Mouse (Mus musculus) forebrain, embryonic 13.5 days (tissue): ENCODE results near the gene Timmdc1. TPM values are rescaled to one million over a fixed set of nuclear protein-coding genes. Genes with fewer than 3 reads are reported as not detected.
"Not testable (repeated sequence)": the region's sequence is repeated elsewhere in the genome, so short reads cannot be mapped to it uniquely, and the experiment has no call there.

Experiments used
- ATAC-seq: fragments of 200-750 bp; cut with Nextera tagmentation; 2 replicates; pipeline ENCODE4 v1.8.0; 2017
- H3K27ac ChIP-seq: fragments of 300-500 bp; sonication (generic); 2 replicates; pipeline ENCODE4 v1.5.1; 2015; ENCODE audit warnings: inconsistent platforms, mild to moderate bottlenecking, moderate library complexity
- H3K27me3 ChIP-seq: fragments of 300-500 bp; sonication (generic); 2 replicates; pipeline ENCODE4 v1.6.1; 2015; ENCODE audit warnings: mild to moderate bottlenecking, inconsistent platforms
- H3K36me3 ChIP-seq: fragments of 300-500 bp; sonication (generic); 2 replicates; pipeline ENCODE4 v1.6.1; 2015; ENCODE audit warnings: mild to moderate bottlenecking, inconsistent platforms; ENCODE audit not compliant: poor library complexity, severe bottlenecking
- H3K4me1 ChIP-seq: fragments of 300-500 bp; sonication (generic); 2 replicates; pipeline ENCODE4 v1.6.1; 2015; ENCODE audit warnings: inconsistent platforms
- H3K4me2 ChIP-seq: fragments of 300-500 bp; sonication (generic); 2 replicates; pipeline ENCODE4 v1.6.1; 2015; ENCODE audit warnings: inconsistent platforms, mild to moderate bottlenecking, moderate library complexity
- H3K4me3 ChIP-seq: fragments of 300-500 bp; sonication (generic); 2 replicates; pipeline ENCODE4 v1.5.1; 2015; ENCODE audit warnings: mild to moderate bottlenecking, inconsistent platforms
- H3K9ac ChIP-seq: fragments of 300-500 bp; sonication (generic); 2 replicates; pipeline ENCODE4 v1.6.1; 2015; ENCODE audit warnings: mild to moderate bottlenecking, inconsistent platforms
- H3K9me3 ChIP-seq: fragments of 300-500 bp; sonication (generic); replicated peaks from 2 replicates; pipeline ENCODE4 v1.6.1; 2016; ENCODE audit warnings: inconsistent platforms
- WGBS: fragments of 180-500 bp; shearing (Covaris S2); methylation state at CpG from one replicate; pipeline ENCODE4 v1.1.7; 2015; 5-methylcytosine and 5-hydroxymethylcytosine counted together
- polyA plus RNA-seq: library from polyadenylated mRNA; unstranded; fragments of >200 nt; fragmentation: Nextera tagmentation; extraction: Ambion mirVana; gene quantifications from 2 replicates; pipeline ENCODE4 v1.2.1, GENCODE M21; 2015

The Timmdc1 gene
- polyA plus RNA-seq, 1 experiment from 2014 or later = 39.9 TPM

GRCm38 (mm10) chr16:38483582-38484309 is 38.7 kb downstream of the Timmdc1 start:
- 38% methylated on average over 42 of the region's 42 CpGs for WGBS

DNA sequence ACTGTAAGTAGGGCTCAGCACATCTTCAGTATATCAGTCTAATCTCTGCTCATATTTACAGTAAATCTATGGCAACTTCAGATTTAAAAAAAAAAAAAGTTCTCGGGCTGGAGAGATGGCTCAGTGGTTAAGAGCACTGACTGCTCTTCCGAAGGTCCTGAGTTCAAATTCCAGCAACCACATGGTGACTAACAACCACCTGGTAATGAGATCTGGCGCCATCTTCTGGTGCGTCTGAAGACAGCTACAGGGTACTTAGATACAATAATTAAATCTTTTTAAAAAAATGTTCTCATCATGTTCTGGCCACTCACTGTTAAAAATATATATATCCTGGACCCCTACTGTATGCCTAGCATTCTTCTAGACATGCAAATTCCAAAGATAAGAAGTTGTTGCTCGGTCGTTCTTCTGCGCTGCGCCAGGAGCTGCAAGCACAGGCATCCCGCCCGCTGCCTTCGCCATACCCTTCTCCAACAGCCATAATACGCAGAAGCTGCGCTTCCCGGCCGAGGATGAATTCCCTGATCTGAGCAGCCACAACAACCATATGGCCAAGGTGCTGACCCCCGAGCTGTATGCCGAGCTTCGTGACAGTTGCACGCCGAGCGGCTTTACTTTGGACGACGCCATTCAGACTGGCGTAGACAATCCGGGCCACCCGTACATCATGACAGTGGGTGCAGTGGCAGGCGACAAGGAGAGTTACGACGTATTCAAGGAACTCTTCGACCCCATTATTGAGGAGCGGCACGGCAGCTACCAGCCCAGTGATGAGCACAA is 39.5 kb downstream of the Timmdc1 start:
- Histone ChIP-seq H3K4me2 (peak overlapping the region; percentile 58), H3K27ac (no peak overlapping the region), H3K9ac (peak overlapping the region; percentile 16; the same call in 1 of the 2 replicates), H3K4me3 (peak overlapping the region; percentile 35), H3K27me3 (peaks cover 28% of the 10 kb centered on the region), H3K36me3 (no peaks in the 10 kb centered on the region), H3K4me1 (peaks cover 7% of the 10 kb centered on the region; the same call in 1 of the 2 replicates), H3K9me3 (no peaks in the 10 kb centered on the region)
- WGBS = 24% methylated on average over 32 of the region's 32 CpGs
- peak; percentile 70 for ATAC-seq

More at GRCm38 (mm10) chr16:38483582-38484309, 38.7 kb downstream of the Timmdc1 start:
- Histone ChIP-seq H3K27ac (no peak overlapping the region), H3K4me2 (peak overlapping the region; percentile 58), H3K36me3 (no peaks in the 10 kb centered on the region), H3K9ac (peak overlapping the region; percentile 16; the same call in 1 of the 2 replicates), H3K27me3 (peaks cover 28% of the 10 kb centered on the region), H3K9me3 (no peaks in the 10 kb centered on the region), H3K4me1 (peaks cover 7% of the 10 kb centered on the region; the same call in 1 of the 2 replicates), H3K4me3 (peak overlapping the region; percentile 35)
- ATAC-seq = peak; percentile 10; the same call in 1 of the 2 replicates

- ATAC-seq = no peak
- Histone ChIP-seq H3K4me3 (no peak overlapping the region), H3K9ac (no peak overlapping the region), H3K9me3 (no peaks in the 10 kb centered on the region), H3K4me1 (peaks cover 15% of the 10 kb centered on the region), H3K36me3 (no peaks in the 10 kb centered on the region), H3K4me2 (no peak overlapping the region), H3K27ac (no peak overlapping the region), H3K27me3 (peaks cover 28% of the 10 kb centered on the region)
- WGBS = 75% methylated on average over 4 of the region's 4 CpGs
Observed at GRCm38 (mm10) chr16:38481327-38481726, 41.1 kb downstream of the Timmdc1 start.

DNA sequence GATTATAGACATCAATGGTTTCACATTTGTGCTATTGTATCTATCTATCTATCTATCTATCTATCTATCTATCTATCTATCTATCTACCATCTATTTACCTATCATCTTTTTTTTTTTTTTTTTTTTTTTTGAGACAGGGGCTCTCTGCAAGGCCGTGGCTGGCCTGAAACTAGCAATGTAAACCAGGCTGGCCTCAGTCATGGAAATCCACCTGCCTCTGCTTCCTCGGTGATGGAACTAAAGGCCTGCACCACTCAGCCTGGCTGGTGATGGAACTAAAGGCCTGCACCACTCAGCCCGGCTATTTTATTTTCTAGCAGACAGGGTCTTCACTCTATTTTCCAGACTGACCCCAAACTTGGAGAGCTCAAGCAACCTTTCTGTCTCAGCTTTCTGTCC is 44.2 kb downstream of the Timmdc1 start:
- H3K27ac ChIP-seq = no peak overlapping the region
- H3K4me3 ChIP-seq = no peak overlapping the region
- no peak overlapping the region for H3K9ac ChIP-seq
- 94% methylated on average over 3 of the region's 3 CpGs for WGBS
- H3K9me3 ChIP-seq = no peaks in the 10 kb centered on the region
- peaks cover 13% of the 10 kb centered on the region for H3K4me1 ChIP-seq
- no peaks in the 10 kb centered on the region for H3K36me3 ChIP-seq
- H3K4me2 ChIP-seq = no peak overlapping the region
- ATAC-seq = no peak
- peaks cover 15% of the 10 kb centered on the region for H3K27me3 ChIP-seq

- 57% methylated on average over 14 of the region's 14 CpGs for WGBS
- H3K36me3 ChIP-seq, H3K27ac ChIP-seq, H3K27me3 ChIP-seq, H3K9me3 ChIP-seq, H3K4me1 ChIP-seq: not testable (repeated sequence)
- peak; percentile 51; the same call in 1 of the 2 replicates for ATAC-seq
- H3K4me2 ChIP-seq = peak overlapping the region; percentile 68
- H3K4me3 ChIP-seq = peak overlapping the region; percentile 39
- peak overlapping the region; percentile 45 for H3K9ac ChIP-seq
Observed at GRCm38 (mm10) chr16:38477241-38477608, 45.2 kb downstream of the Timmdc1 start.

- peak overlapping the region; percentile 68 for H3K4me2 ChIP-seq
- 11% methylated on average over 34 of the region's 34 CpGs for WGBS
- H3K9me3 ChIP-seq = no peaks in the 10 kb centered on the region
- H3K4me3 ChIP-seq = peak overlapping the region; percentile 39
- no peaks in the 10 kb centered on the region for H3K36me3 ChIP-seq
- H3K4me1 ChIP-seq = peaks cover 9% of the 10 kb centered on the region
- peak; percentile 19; the same call in 1 of the 2 replicates for ATAC-seq
- H3K27me3 ChIP-seq = 0 out of 2 replicates have a peak, but pooled peaks cover 2% of the 10 kb centered on the region
- no peak overlapping the region for H3K27ac ChIP-seq
- H3K9ac ChIP-seq = peak overlapping the region; percentile 45
Observed at GRCm38 (mm10) chr16:38476312-38477240, 45.9 kb downstream of the Timmdc1 start.

DNA sequence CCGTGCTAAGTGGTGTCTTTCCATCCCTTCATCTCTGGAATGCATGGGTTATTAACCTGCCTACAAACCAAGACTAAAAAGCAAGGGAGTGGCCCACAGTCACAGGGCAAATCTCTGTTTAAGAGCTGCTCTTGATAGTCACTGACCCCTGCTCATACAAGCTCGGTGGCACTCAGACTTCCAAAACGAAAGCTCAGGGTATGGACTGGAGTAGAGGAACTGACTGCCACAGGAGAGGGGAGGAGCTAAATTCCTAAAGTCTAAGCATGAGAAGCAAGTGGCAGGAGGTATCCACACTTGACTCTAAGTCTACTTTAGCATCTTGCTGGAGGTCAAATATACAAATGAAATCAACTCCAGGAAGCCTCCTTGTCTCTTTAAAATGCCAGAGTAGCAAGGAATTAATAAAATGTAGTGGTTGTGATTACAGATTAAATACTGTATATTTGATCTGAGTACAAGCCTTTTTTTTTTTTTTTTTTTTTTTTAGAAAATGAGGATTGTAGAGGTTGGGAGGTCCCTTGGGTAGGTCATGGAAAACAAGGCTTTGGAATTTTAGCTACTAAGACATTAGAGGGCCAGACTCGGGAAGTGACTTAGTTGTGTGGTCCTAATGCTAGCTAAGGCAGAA is 46.7 kb downstream of the Timmdc1 start:
- Histone ChIP-seq H3K36me3 (no peaks in the 10 kb centered on the region), H3K4me3 (no peak overlapping the region), H3K9ac (no peak overlapping the region), H3K4me1 (peaks cover 9% of the 10 kb centered on the region), H3K9me3 (no peaks in the 10 kb centered on the region), H3K27me3 (no peaks in the 10 kb centered on the region), H3K4me2 (peak overlapping the region; percentile 68), H3K27ac (no peak overlapping the region)
- 0 out of 2 replicates have a peak, but pooled peaks have one; percentile 10 for ATAC-seq
- 60% methylated on average over 4 of the region's 4 CpGs for WGBS

DNA sequence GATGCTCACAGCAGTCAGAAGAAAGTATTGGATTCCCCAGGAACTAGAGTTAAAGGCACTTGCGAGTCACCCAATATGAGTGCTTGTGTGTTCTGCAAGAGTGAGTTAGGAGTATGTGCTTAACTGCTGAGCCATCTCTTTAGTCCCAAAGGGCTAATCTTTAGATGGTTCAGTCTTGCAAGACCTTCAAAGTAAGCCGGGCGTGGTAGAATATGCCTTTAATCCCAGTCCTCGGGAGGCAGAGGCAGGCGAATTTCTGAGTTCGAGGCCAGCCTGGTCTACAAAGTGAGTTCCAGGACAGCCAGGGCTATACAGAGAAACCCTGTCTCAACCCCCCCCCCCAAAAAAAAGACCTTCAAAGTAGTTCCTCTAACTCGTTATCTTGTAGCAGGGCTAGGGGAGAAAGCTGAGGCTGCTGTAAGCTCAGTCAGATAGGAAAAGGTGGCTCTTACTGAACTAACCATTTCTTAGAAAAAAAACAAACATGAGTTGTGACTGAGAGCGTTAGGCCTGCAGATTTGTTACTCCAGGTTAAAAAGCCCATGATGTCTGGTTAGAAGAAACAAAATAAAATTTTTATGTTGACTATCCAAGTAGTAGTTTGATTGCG is 47.7 kb downstream of the Timmdc1 start:
- H3K27ac ChIP-seq = no peak overlapping the region
- no peaks in the 10 kb centered on the region for H3K27me3 ChIP-seq
- no peaks in the 10 kb centered on the region for H3K36me3 ChIP-seq
- H3K4me1 ChIP-seq = peaks cover 9% of the 10 kb centered on the region
- no peak overlapping the region for H3K9ac ChIP-seq
- no peak for ATAC-seq
- no peak overlapping the region for H3K4me2 ChIP-seq
- H3K9me3 ChIP-seq = no peaks in the 10 kb centered on the region
- no peak overlapping the region for H3K4me3 ChIP-seq
- 93% methylated on average over 9 of the region's 9 CpGs for WGBS

- H3K4me1 ChIP-seq = peaks cover 9% of the 10 kb centered on the region
- no peaks in the 10 kb centered on the region for H3K36me3 ChIP-seq
- H3K27me3 ChIP-seq = no peaks in the 10 kb centered on the region
- H3K4me2 ChIP-seq = no peak overlapping the region
- 95% methylated on average over 5 of the region's 5 CpGs for WGBS
- no peak overlapping the region for H3K4me3 ChIP-seq
- no peak for ATAC-seq
- H3K9me3 ChIP-seq = no peaks in the 10 kb centered on the region
- no peak overlapping the region for H3K9ac ChIP-seq
- no peak overlapping the region for H3K27ac ChIP-seq
Observed at GRCm38 (mm10) chr16:38473661-38474060, 48.8 kb downstream of the Timmdc1 start.

- Histone ChIP-seq H3K9me3 (no peaks in the 10 kb centered on the region), H3K9ac (no peak overlapping the region), H3K4me3 (no peak overlapping the region), H3K27ac (no peak overlapping the region), H3K4me2 (no peak overlapping the region), H3K4me1 (peaks cover 9% of the 10 kb centered on the region), H3K27me3 (no peaks in the 10 kb centered on the region), H3K36me3 (no peaks in the 10 kb centered on the region)
- no peak for ATAC-seq
- 91% methylated on average over 5 of the region's 5 CpGs for WGBS
Observed at GRCm38 (mm10) chr16:38472507-38472873, 50.0 kb downstream of the Timmdc1 start.
